Mouse (Mus musculus) megakaryocyte, embryonic 14.5 days (primary cell): ENCODE data around the gene Otulin.

Source experiments
- FLI1 ChIP-seq: IDR thresholded peaks from 2 replicates; pipeline ENCODE4 v1.6.1; 2012; ENCODE audit warnings: low read length, inconsistent platforms, mixed read lengths
- GATA1 ChIP-seq: IDR thresholded peaks from 3 replicates; pipeline ENCODE4 v1.6.1; 2012; ENCODE audit warnings: mixed read lengths, low read length, inconsistent platforms, borderline replicate concordance

- TF ChIP-seq GATA1 (no peak), FLI1 (no peak)
These were observed 10.7 kb upstream of the Otulin start for GRCm38 (mm10) chr15:27641171-27641570.
